Mouse (Mus musculus) kidney, postnatal 14 days (tissue): ENCODE measurements at regions not wholly inside any gene's neighbourhood (a gene's known extent, or its start where the extent isn't known, plus 50 kb on each side); places are given as distances from the start of the nearest gene placed in this dataset.
"Not testable (repeated sequence)": the region's sequence is repeated elsewhere in the genome, so short reads cannot be mapped to it uniquely, and the experiment has no call there.

Experiments
- DNase-seq: peaks from one replicate; pipeline ENCODE4 v3.0.0; 2022; ENCODE audit warnings: mixed read lengths

DNA sequence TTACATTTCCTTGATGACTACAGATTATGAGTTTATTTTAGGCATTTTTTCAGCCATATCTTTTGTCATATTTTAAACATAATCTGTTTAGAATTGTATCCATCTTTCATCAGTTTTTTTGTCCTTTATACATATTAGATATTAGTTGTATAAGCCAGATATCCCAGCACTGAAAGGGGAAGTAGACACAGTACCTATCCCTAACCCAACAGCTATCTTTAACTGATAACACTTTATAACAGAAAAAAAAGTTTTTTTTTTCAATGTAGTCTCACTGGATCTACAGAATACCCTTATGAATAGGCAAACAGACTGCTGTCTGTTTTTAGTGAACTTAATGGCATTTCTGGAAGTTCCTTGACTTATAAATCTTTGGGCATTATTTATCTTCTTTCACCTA is 1152.1 kb upstream of the Fam98a start:
- no peak for DNase-seq

DNA sequence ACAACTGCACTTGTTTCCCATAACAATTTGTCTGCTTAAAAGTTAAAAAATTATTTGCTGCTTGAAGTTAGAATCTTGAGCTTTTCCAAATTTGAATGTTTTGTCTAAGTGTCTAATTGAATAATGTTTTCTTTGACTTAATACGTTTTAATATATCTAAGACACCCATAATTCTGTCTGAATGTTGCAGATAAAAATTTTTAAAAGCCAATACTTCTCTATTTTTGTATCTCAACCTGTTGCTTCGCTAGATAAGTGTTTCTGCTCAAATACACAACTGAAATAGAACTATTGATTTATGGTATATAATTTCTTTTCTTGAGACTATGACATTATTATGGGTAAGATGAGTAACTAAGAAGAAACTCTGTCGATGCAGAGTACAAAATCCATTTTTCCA is 1144.5 kb upstream of the Fam98a start:
- no peak for DNase-seq

DNA sequence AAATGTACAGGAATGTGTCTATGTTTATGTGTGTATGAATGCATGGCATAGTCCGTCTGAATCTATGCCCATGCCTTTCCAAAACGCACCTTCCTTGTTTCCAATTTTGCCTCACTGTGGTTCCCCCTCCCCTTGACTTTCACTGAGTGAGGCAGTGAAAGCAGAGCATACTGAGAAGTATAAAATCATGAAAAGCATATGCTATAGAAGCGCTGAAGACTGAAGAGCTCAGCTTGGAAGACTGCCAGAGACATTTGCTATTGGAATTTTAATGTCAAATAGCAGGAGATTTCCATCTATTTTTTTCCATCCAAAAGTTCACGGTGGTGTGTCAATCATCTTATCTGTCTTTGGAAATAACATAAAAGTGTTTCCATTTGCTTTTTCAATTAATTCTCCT is 1106.3 kb upstream of the Fam98a start:
- DNase-seq, result no peak

DNA sequence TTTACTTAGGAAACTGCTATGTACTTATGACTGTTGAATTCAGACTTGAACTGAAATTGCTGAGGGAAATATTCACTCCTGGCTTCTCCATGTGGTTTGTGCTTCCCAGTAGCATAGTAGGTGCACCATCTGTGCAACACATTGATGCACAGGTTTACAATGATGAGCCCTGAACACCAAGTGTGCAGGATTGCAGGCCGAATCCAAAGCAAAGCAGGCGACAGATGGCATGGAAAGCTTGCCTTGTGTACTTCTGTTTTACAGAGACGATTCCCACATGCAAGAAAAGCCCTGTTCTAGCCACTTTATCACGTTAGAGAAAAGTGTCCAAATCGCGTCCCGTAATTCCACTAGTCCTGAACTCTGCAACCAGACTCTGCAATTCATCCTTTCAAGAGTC is 1074.2 kb upstream of the Fam98a start:
- no peak for DNase-seq

DNA sequence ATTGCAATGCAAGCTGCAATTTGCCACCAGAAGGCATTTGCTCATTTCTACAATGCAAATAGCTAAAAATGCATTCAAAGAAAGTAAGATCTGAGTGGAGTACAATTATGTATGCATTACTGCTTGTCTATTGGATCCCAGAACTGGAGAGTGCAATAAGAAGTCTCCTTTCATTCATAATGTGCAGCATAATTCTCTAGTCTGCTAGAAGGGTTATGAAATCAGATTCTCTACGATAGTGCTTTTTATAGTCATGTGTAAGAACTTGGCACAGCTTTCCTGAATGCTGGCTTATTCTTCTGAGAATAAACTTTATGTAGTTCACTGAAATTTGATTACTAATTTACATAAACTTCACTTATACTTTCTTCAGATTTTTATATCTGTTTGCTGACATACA is 1053.5 kb upstream of the Fam98a start:
- DNase-seq, result no peak

DNA sequence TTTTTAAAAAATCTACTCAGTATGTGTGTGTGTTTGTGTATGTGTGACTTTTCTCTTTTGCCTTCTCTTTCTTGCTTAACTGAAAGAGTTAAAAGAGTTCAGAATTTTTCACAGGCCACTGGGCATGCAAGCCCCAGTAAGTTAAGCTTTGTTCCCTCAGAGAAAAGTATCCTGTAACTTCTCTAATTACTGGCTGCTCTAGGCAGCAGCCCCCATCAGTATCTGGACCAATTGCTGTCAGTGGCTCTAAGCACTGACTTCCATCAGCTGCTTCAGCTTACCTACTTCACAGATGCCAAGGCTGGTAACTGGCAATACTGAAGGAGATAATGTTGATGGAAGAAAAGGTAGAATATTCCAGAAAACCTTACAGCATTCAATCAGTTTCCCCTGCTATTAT is 1026.6 kb upstream of the Fam98a start:
- no peak for DNase-seq

DNA sequence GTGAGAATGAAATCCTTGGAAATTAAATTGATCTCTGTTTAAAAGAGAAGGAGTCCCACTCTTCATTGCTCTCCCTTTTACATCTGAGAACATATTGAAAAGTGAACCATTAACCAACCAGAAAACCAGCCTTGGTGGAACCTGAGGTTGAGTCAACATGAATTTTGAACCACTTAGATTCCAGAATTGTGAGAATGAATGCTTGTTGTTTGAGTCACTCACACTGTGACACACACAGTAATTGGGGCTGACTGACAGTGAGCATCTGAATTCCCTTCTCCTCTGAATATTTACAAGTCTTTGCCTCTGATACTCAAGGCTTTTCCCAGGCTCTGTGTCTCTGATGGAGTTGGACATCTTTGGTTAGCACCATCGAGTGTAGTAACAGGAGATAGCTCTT is 1008.0 kb upstream of the Fam98a start:
- no peak for DNase-seq

DNA sequence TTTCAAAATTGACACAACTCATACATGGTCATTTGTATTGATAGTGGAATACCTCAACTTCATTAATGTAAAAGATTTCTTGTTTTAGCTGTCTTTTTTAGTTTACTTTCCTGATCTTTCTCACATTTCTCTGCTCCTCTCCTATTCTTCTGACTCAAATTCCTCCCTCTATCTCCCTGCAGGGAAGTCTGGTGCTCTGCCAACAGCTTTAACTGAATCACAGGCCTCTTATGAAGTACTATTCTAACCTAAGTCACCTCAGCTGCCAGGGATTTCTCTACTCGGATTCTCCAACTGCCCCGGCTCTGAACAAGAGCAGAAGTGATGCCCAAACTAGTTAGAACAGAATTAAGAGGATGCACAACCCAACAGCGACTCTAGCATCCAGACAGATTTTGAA is 993.8 kb upstream of the Fam98a start:
- no peak for DNase-seq

DNA sequence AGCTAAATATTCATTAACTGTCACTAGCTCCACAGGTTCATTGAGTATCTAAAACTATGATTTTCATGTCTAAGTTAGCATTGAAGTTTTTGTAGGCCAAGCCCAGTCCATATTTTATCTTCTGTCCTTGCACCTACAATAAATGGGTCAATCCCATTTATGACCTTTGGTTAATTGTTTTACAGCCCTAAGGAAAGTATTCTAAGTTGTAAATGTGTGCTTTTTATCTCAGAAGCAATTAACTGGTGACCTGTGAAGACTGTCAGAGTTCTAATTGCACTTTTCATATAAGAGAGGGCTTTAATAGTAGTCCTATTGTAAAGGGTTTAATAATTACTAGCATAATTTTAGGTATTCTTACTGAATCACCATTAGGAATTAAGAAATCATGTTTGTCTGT is 984.0 kb upstream of the Fam98a start:
- DNase-seq, result no peak

DNA sequence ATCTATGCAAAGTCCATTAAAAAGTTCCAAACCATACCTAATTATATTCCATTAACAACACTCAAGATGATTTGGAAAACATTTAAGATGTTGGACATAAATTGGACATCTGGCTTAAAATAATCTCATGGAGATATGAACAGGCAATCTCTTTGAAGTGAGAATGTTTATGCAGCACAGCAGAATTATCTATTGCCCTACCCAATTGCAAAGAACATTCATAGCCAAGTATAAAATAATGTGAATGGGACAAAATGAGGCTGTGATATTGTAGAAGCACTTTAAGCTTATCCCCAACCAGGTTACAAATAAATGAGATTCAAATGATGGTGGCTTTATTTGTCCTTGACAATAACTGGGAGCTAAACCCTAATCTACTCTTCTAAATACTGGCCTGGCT is 950.0 kb upstream of the Fam98a start:
- DNase-seq, result no peak

DNA sequence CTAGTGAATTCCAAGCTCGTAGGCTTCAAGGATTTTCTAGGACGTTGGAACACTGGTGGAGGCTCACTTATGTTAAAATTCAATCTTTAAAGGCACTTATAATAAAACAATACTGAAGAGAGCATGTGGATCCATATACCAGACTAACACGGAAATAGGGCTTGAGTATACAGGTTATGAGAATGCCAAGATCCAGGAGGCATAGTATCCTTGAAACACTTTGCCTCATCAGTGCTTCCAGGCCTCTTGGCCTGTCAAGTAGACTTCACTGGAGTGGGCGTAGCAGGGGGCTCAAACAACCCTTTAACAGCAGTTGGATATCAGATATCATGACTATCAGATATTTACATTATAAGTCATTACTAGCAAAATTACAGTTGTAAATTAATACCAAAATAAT is 948.7 kb upstream of the Fam98a start:
- DNase-seq, result no peak

DNA sequence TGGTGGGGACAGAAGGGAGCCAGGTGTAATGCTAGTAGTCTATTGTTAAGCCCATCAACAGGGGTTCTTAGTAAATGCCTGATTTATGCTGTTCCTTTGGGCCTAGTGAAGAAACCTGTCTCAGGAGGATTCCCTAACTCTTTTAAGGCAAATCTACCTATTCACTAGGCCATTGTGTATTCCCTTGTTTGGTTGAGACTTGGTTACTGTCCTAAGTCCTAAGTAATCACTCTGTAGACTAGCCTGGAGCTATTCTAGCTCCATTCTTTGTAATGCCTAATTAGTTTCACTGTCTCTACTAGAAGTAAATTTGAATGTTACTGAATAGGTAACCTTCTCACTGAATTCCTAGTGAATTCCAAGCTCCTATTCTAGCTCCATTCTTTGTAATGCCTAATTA is 948.2 kb upstream of the Fam98a start:
- not testable (repeated sequence) for DNase-seq

DNA sequence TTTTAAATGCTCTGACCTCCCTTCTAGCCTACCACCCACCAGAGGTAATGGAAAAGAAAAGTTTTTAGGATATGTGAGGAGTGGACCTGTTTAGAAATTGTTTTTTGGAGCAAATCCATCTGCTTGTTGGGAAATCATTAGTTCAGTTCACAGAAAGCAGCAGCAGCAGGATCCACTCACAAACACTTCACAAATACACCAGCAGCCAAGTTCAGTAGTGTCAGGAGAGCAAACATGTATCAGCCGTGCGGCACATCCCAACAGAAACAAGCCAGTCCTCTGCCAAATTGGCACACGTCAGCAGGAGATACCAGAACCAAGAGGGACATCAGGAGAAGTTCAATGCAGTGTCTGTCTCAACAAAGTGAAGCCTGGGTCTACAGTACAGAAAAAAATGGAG is 935.6 kb upstream of the Fam98a start:
- DNase-seq, result no peak

DNA sequence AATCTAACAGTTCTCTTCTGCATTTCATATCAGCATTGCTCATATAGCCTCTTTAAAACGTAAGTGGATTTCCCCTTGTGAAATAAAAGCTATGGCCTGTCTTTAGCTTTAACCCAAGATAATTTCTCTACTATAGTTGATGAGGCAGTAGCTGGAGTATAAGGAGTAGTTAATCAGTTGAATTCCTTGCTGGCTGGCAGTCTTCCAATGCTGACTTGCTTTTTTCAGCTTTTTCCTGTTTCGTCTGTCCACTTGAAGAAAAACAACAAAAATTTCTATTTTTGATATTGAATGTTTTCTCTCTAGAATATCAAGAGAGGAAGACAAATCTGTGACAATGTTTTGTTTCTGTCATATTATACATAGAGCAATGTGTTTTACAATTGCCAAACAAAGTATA is 932.4 kb upstream of the Fam98a start:
- peak; percentile 2 for DNase-seq

DNA sequence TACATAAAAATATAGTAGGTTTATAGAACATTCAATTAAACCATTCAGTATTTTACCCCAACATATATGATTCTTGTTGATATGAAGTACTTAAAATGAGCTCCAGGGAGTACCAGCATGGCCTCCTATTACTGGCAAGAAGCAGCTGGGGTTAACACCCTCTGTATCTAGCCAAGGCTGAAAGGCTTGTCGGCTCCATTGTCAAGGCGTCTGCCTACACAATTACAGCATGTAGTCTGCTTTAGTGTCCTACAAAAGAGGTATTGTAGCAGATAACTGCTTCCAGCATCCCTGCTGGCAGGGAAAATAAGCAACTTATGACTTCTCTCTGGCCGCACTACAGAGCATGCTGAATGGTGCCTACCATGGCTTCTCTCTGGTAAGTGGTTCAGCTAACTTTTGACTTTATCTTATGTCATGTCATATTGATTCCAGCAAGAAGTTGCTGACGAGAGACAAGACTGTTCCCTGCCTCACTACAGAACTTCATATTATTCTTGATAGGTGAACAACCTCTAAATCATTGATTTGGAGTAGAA is 899.6 kb upstream of the Fam98a start:
- no peak for DNase-seq
